ENCODE assay signal across 8 mouse cellular contexts in genomic region chr7:144937490-144937889, GRCm38 (mm10). TPM values are rescaled to one million over a fixed set of nuclear protein-coding genes. Genes with fewer than 3 reads are reported as not detected.
DNase-seq lines count a peak whose midpoint lies in the region; ATAC-seq and TF ChIP-seq lines count a peak whose summit lies in the region.

No protein-coding gene starts in this region.

- TF ChIP-seq EP300 in heart, postnatal 0 days (IDR thresholded peaks at IDR 0.05; ENCODE audit: low read depth) = no peak
- no peak for TF ChIP-seq EP300 in stomach, postnatal 0 days (optimal IDR thresholded peaks at IDR 0.05)

- H3K4me2 ChIP-seq in forebrain, embryonic 12.5 days = peak overlapping the region; percentile 96
- peak overlapping the region; percentile 99 for H3K4me2 ChIP-seq in heart, postnatal 0 days (ENCODE audit: low read depth, low read length)
- H3K4me2 ChIP-seq in liver, embryonic 16.5 days (ENCODE audit: low read depth, low read length) = peak overlapping the region; percentile 72
- H3K4me2 ChIP-seq in neural tube, embryonic 12.5 days (replicated peaks) = peak overlapping the region; percentile 80
- H3K4me2 ChIP-seq in stomach, postnatal 0 days (replicated peaks; ENCODE audit: low read depth) = peak overlapping the region; percentile 98

- peak; percentile 97 for TF ChIP-seq CTCF in heart, postnatal 0 days (IDR thresholded peaks at IDR 0.05; ENCODE audit: low read depth)
- peak; percentile 99 for TF ChIP-seq CTCF in stomach, postnatal 0 days (IDR thresholded peaks at IDR 0.05; ENCODE audit: low read depth)

- DNase-seq in c-Kit-positive CD71-positive TER-119-negative erythroid progenitor cells, embryonic 14.5 days (ENCODE audit: low read depth) = peak; percentile 58
- peak; percentile 83 for DNase-seq in heart, postnatal 0 days (ENCODE audit: low spot score)
- DNase-seq in kidney, postnatal 4 days = peak; percentile 94
- peak; percentile 91 for DNase-seq in stomach, postnatal 0 days (ENCODE audit: low spot score)

- H3K36me3 ChIP-seq in forebrain, embryonic 12.5 days (replicated peaks) = peaks cover 49% of the 10 kb centered on the region
- H3K36me3 ChIP-seq in heart, postnatal 0 days (replicated peaks; ENCODE audit: control insufficient read depth, insufficient read depth, low read length) = peaks cover 43% of the 10 kb centered on the region
- peaks cover 3% of the 10 kb centered on the region; the same call in 1 of the 2 replicates for H3K36me3 ChIP-seq in liver, embryonic 16.5 days (ENCODE audit: control insufficient read depth, insufficient read depth)
- peaks cover 35% of the 10 kb centered on the region for H3K36me3 ChIP-seq in neural tube, embryonic 12.5 days
- peaks cover 9% of the 10 kb centered on the region for H3K36me3 ChIP-seq in stomach, postnatal 0 days (ENCODE audit: control insufficient read depth, insufficient read depth, low read length)

- H3K27ac ChIP-seq in forebrain, embryonic 12.5 days = peak overlapping the region; percentile 96
- peak overlapping the region; percentile 86; the same call in 1 of the 2 replicates for H3K27ac ChIP-seq in heart, postnatal 0 days (ENCODE audit: low read depth)
- no peak overlapping the region for H3K27ac ChIP-seq in liver, embryonic 16.5 days (ENCODE audit: low read length)
- no peak overlapping the region for H3K27ac ChIP-seq in neural tube, embryonic 12.5 days
- H3K27ac ChIP-seq in stomach, postnatal 0 days (replicated peaks) = no peak overlapping the region

- peak; percentile 82 for ATAC-seq in CD4-positive, CD25-positive, alpha-beta regulatory T cell, adult 4 months
- peak; percentile 39 for ATAC-seq in forebrain, embryonic 12.5 days (ENCODE audit: low FRiP score)
- peak; percentile 52 for ATAC-seq in heart, postnatal 0 days (ENCODE audit: insufficient read depth, low read depth)
- ATAC-seq in liver, embryonic 16.5 days (ENCODE audit: low read depth) = no peak
- ATAC-seq in neural tube, embryonic 12.5 days (ENCODE audit: low FRiP score, low read depth) = peak; percentile 48
- ATAC-seq in stomach, postnatal 0 days (ENCODE audit: low FRiP score, low TSS enrichment) = peak; percentile 57

- H3K27me3 ChIP-seq in forebrain, embryonic 12.5 days = peaks cover 16% of the 10 kb centered on the region
- H3K27me3 ChIP-seq in heart, postnatal 0 days (ENCODE audit: control insufficient read depth, insufficient read depth, low read length) = no peaks in the 10 kb centered on the region
- peaks cover 51% of the 10 kb centered on the region for H3K27me3 ChIP-seq in liver, embryonic 16.5 days (ENCODE audit: control insufficient read depth, insufficient read depth, low read depth, low read length)
- H3K27me3 ChIP-seq in neural tube, embryonic 12.5 days (replicated peaks) = peaks cover 20% of the 10 kb centered on the region
- H3K27me3 ChIP-seq in stomach, postnatal 0 days (ENCODE audit: control insufficient read depth, insufficient read depth, low read length) = peaks cover 4% of the 10 kb centered on the region; the same call in 1 of the 2 replicates

- peak overlapping the region; percentile 90 for H3K9ac ChIP-seq in forebrain, embryonic 12.5 days
- H3K9ac ChIP-seq in heart, postnatal 0 days (replicated peaks; ENCODE audit: low read depth, low read length) = peak overlapping the region; percentile 58
- H3K9ac ChIP-seq in liver, embryonic 16.5 days (ENCODE audit: low read depth, low read length) = peak overlapping the region; percentile 51; the same call in 1 of the 2 replicates
- peak overlapping the region; percentile 80 for H3K9ac ChIP-seq in neural tube, embryonic 12.5 days
- peak overlapping the region; percentile 69; the same call in 1 of the 2 replicates for H3K9ac ChIP-seq in stomach, postnatal 0 days (ENCODE audit: low read length)

- 1% methylated on average over 20 of the region's 20 CpGs for WGBS in forebrain, embryonic 12.5 days
- 1% methylated on average over 20 of the region's 20 CpGs for WGBS in heart, postnatal 0 days
- under 1% methylated on average over 20 of the region's 20 CpGs for WGBS in liver, embryonic 16.5 days (ENCODE audit: insufficient replicate concordance)
- 2% methylated on average over 20 of the region's 20 CpGs for WGBS in neural tube, embryonic 12.5 days
- 1% methylated on average over 20 of the region's 20 CpGs for WGBS in stomach, postnatal 0 days

- H3K9me3 ChIP-seq in forebrain, embryonic 12.5 days = no peaks in the 10 kb centered on the region
- no peaks in the 10 kb centered on the region for H3K9me3 ChIP-seq in heart, postnatal 0 days (replicated peaks; ENCODE audit: control insufficient read depth, low read length)
- no peaks in the 10 kb centered on the region for H3K9me3 ChIP-seq in liver, embryonic 16.5 days (replicated peaks; ENCODE audit: control insufficient read depth, low read length)
- no peaks in the 10 kb centered on the region for H3K9me3 ChIP-seq in neural tube, embryonic 12.5 days
- no peaks in the 10 kb centered on the region for H3K9me3 ChIP-seq in stomach, postnatal 0 days (ENCODE audit: control insufficient read depth, low read length)

- H3K4me3 ChIP-seq in forebrain, embryonic 12.5 days (replicated peaks) = peak overlapping the region; percentile 69
- peak overlapping the region; percentile 82 for H3K4me3 ChIP-seq in heart, postnatal 0 days (ENCODE audit: low read depth, low read length)
- peak overlapping the region; percentile 60 for H3K4me3 ChIP-seq in liver, embryonic 16.5 days (ENCODE audit: low read depth, low read length)
- peak overlapping the region; percentile 61 for H3K4me3 ChIP-seq in neural tube, embryonic 12.5 days
- H3K4me3 ChIP-seq in stomach, postnatal 0 days (ENCODE audit: low read depth, low read length) = peak overlapping the region; percentile 62

- peaks cover 59% of the 10 kb centered on the region for H3K4me1 ChIP-seq in forebrain, embryonic 12.5 days
- H3K4me1 ChIP-seq in heart, postnatal 0 days (ENCODE audit: control insufficient read depth, insufficient read depth) = peaks cover 19% of the 10 kb centered on the region
- H3K4me1 ChIP-seq in liver, embryonic 16.5 days (ENCODE audit: control insufficient read depth, low read depth, low read length) = peaks cover 8% of the 10 kb centered on the region
- H3K4me1 ChIP-seq in neural tube, embryonic 12.5 days = peaks cover 50% of the 10 kb centered on the region
- peaks cover 6% of the 10 kb centered on the region for H3K4me1 ChIP-seq in stomach, postnatal 0 days (replicated peaks; ENCODE audit: control insufficient read depth, insufficient read depth)

RNA-seq across cellular contexts. Expression of gene Ccnd1, which starts 2.2 kb away (rescaled TPM):
- polyA plus RNA-seq in CD4-positive, CD25-positive, alpha-beta regulatory T cell, adult 4 months (2017; shearing (Covaris generic)) = under 1 TPM; 0.83 to 0.87 TPM
- polyA plus RNA-seq in forebrain, embryonic 12.5 days (2016; fragmentation: Nextera tagmentation; extraction: Ambion mirVana) = 214 and 257 TPM in 2 replicates
- total RNA-seq in heart, postnatal 0 days (2014; rRNA removed; ENCODE audit: low replicate concordance) = 68.2 and 70.0 TPM in 2 replicates
- 58.9 and 61.7 TPM in 2 replicates for polyA plus RNA-seq in heart, postnatal 0 days (2015; fragmentation: Nextera tagmentation; extraction: Ambion mirVana)
- 20.5 and 20.9 TPM in 2 replicates for polyA plus RNA-seq in liver, embryonic 16.5 days (2015; fragmentation: Nextera tagmentation; extraction: Ambion mirVana)
- 140 and 159 TPM in 2 replicates for polyA plus RNA-seq in neural tube, embryonic 12.5 days (2016; fragmentation: Nextera tagmentation; extraction: Ambion mirVana)
- 38.7 and 38.9 TPM in 2 replicates for polyA plus RNA-seq in stomach, postnatal 0 days (2015; fragmentation: Nextera tagmentation; extraction: Ambion mirVana)

RNA-seq across cellular contexts. Expression of gene LTO1, which starts 22.6 kb away (rescaled TPM):
- polyA plus RNA-seq in CD4-positive, CD25-positive, alpha-beta regulatory T cell, adult 4 months (2017; shearing (Covaris generic)) = 10 to 100 TPM; 39.4 to 48.0 TPM
- 32.6 and 34.0 TPM in 2 replicates for polyA plus RNA-seq in forebrain, embryonic 12.5 days (2016; fragmentation: Nextera tagmentation; extraction: Ambion mirVana)
- 5.5 and 15.5 TPM in 2 replicates for total RNA-seq in heart, postnatal 0 days (2014; rRNA removed; ENCODE audit: low replicate concordance)
- 13.6 and 17.6 TPM in 2 replicates for polyA plus RNA-seq in heart, postnatal 0 days (2015; fragmentation: Nextera tagmentation; extraction: Ambion mirVana)
- polyA plus RNA-seq in liver, embryonic 16.5 days (2015; fragmentation: Nextera tagmentation; extraction: Ambion mirVana) = 8.8 and 9.0 TPM in 2 replicates
- polyA plus RNA-seq in neural tube, embryonic 12.5 days (2016; fragmentation: Nextera tagmentation; extraction: Ambion mirVana) = 34.6 and 36.7 TPM in 2 replicates
- polyA plus RNA-seq in stomach, postnatal 0 days (2015; fragmentation: Nextera tagmentation; extraction: Ambion mirVana) = 17.1 and 17.8 TPM in 2 replicates

RNA-seq across cellular contexts. Expression of gene Fgf15, which starts 41.2 kb away (rescaled TPM):
- polyA plus RNA-seq in CD4-positive, CD25-positive, alpha-beta regulatory T cell, adult 4 months (2017; shearing (Covaris generic)) = not detected
- polyA plus RNA-seq in forebrain, embryonic 12.5 days (2016; fragmentation: Nextera tagmentation; extraction: Ambion mirVana) = 69.9 and 94.0 TPM in 2 replicates
- total RNA-seq in heart, postnatal 0 days (2014; rRNA removed; ENCODE audit: low replicate concordance) = not detected in 2 replicates
- polyA plus RNA-seq in heart, postnatal 0 days (2015; fragmentation: Nextera tagmentation; extraction: Ambion mirVana) = not detected in 2 replicates
- not detected in 2 replicates for polyA plus RNA-seq in liver, embryonic 16.5 days (2015; fragmentation: Nextera tagmentation; extraction: Ambion mirVana)
- polyA plus RNA-seq in neural tube, embryonic 12.5 days (2016; fragmentation: Nextera tagmentation; extraction: Ambion mirVana) = 48.1 and 59.1 TPM in 2 replicates
- not detected in 2 replicates for polyA plus RNA-seq in stomach, postnatal 0 days (2015; fragmentation: Nextera tagmentation; extraction: Ambion mirVana)

Comparison
In these comparisons a context has a peak if more than half of its experiments do, and no peak if none do; other contexts are left out.
1. H3K27ac ChIP-seq: peak in forebrain, embryonic 12.5 days (single experiment) and heart, postnatal 0 days (single experiment); none in liver, embryonic 16.5 days (single experiment), neural tube, embryonic 12.5 days (single experiment) and stomach, postnatal 0 days (single experiment).
2. RNA of gene Ccnd1, which starts 2.2 kb away (polyA plus RNA-seq): 214 to 257 TPM in forebrain, embryonic 12.5 days, 140 to 159 TPM in neural tube, embryonic 12.5 days, 58.9 to 61.7 TPM in heart, postnatal 0 days, 38.7 to 38.9 TPM in stomach, postnatal 0 days and 20.5 to 20.9 TPM in liver, embryonic 16.5 days; 0.83 to 0.87 TPM in CD4-positive, CD25-positive, alpha-beta regulatory T cell, adult 4 months; every median in the first group is over 10 times any median in the second.
3. RNA of gene Fgf15, which starts 41.2 kb away (polyA plus RNA-seq): 69.9 to 94.0 TPM in forebrain, embryonic 12.5 days and 48.1 to 59.1 TPM in neural tube, embryonic 12.5 days; not detected in liver, embryonic 16.5 days, not detected in stomach, postnatal 0 days, not detected in CD4-positive, CD25-positive, alpha-beta regulatory T cell, adult 4 months and not detected in heart, postnatal 0 days; every median in the first group is over 10 times any median in the second.
4. Peak in every context shown above with its lines, with median percentiles within 50 percentile points of each other: DNase-seq, H3K4me2 ChIP-seq, H3K4me3 ChIP-seq and H3K9ac ChIP-seq.